Mouse (Mus musculus) limb, embryonic 10.5 days (tissue): ENCODE measurements around the gene Ube2i. TPM values are rescaled to one million over a fixed set of nuclear protein-coding genes. Genes with fewer than 3 reads are reported as not detected.
A peak's percentile ranks its signal among the peaks of the same experiment; 100 is the strongest.

Experiments used
- DNase-seq: peaks from one replicate; pipeline ENCODE4 v3.0.0-alpha.2; 2017; ENCODE audit warnings: low spot score
- H3K27ac ChIP-seq: fragments of 300-500 bp; sonication (generic); 2 replicates; pipeline ENCODE4 v1.5.1; 2016; ENCODE audit warnings: mild to moderate bottlenecking
- H3K27me3 ChIP-seq: fragments of 300-500 bp; sonication (generic); 2 replicates; pipeline ENCODE4 v1.6.1; 2016; ENCODE audit warnings: low read depth, mild to moderate bottlenecking; ENCODE audit not compliant: poor library complexity, severe bottlenecking
- H3K36me3 ChIP-seq: fragments of 300-500 bp; sonication (generic); 2 replicates; pipeline ENCODE4 v1.6.1; 2016; ENCODE audit warnings: mild to moderate bottlenecking, moderate library complexity
- H3K4me1 ChIP-seq: fragments of 300-500 bp; sonication (generic); 2 replicates; pipeline ENCODE4 v1.6.1; 2016
- H3K4me3 ChIP-seq: fragments of 300-500 bp; sonication (generic); 2 replicates; pipeline ENCODE4 v1.5.1; 2016; ENCODE audit warnings: mild to moderate bottlenecking, moderate library complexity
- H3K9me3 ChIP-seq: fragments of 300-500 bp; sonication (generic); replicated peaks from 2 replicates; pipeline ENCODE4 v1.6.1; 2016; ENCODE audit warnings: mild to moderate bottlenecking
- WGBS: fragments of 180-500 bp; shearing (Covaris S2); methylation state at CpG from one replicate; pipeline ENCODE4 v1.1.7; 2016; 5-methylcytosine and 5-hydroxymethylcytosine counted together
- polyA plus RNA-seq: library from polyadenylated mRNA; unstranded; fragments of >200 nt; fragmentation: Nextera tagmentation; extraction: Ambion mirVana; gene quantifications from 2 replicates; pipeline ENCODE4 v1.2.1, GENCODE M21; 2016

Gene Ube2i
- polyA plus RNA-seq, 1 experiment from 2014 or later = 974 TPM

DNA sequence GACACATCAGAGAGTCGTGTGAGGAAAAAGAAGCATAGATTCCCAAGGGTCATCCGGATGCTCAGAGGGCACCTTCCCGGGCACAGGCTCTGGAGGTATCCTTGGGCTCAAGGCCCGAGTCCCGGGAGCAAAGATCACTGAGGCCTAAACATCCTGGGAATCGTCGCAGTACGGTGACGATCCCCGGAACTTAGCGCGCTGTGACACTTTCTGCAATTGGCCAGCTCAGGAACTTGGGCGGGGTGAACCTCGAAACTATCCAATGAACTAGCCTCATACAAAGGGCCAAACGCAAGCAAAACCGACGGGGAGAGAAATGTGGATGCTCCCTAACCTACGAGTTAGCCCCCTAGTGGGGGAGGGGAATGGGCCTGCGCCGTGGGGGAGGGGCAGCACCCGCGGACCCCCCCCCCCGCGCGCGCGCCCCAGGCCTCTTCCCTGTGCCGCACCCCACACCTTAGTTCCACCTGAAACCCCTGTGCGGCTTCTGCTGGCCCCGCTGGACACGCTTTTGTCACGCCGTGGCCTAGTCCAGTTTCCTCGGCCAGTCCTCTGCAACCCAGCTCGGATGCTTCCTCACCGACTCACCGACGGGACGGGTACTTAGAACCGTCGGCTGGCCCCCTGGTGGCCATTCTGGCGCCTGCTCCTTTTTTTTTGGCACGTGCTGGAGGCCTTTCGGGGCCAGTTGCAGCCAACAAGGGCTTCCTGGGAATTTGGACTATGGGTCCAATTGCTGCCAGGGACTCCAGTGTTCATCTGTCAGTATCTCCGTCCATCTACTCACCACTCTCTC, 518 bp downstream of the Ube2i start:
- DNase-seq = peak; percentile 96
- no peaks in the 10 kb centered on the region for H3K27me3 ChIP-seq
- peaks cover 32% of the 10 kb centered on the region for H3K36me3 ChIP-seq
- WGBS = under 1% methylated on average over 45 of the region's 45 CpGs
- H3K4me1 ChIP-seq = peaks cover 29% of the 10 kb centered on the region
- no peaks in the 10 kb centered on the region for H3K9me3 ChIP-seq
- H3K4me3 ChIP-seq = peak overlapping the region; percentile 99
- peak overlapping the region; percentile 100 for H3K27ac ChIP-seq

DNA sequence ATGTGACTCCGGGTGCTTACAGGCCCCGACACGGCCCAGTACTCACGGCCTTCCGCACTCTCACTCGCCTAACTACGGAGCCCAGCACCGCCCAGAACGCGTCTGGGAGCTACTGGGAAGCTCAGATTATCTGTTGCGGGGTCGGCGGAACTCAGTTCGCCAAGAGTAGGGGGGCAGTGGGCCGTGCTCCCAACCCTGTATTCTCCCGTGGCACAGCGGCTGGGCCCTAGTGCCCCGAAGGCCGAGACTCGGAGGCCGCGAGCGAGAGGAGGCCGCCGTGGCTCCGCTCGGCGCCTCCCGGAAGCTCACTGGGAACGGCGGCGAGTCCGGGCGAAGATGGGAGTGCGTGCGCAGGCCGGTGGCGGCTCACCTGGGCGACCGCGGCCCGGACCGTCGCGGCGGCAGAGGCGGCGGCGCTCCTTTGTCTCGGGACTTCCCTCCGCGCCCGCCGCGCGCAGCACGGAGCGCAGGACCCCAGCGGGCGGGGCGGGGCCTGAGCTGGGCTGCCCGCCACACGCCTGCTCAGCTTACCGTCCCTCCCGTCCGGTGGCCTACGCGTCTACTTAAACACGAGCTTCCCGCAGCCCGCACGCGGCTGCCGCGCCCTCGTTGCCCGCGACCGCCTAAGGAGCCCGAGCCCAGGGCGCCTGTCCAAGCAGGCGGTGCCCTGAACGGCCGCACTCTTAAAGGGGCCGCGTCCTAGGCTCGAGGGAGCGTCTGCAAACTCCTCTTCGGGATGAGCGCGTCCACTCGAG, 1.3 kb downstream of the Ube2i start:
- WGBS = under 1% methylated on average over 92 of the region's 92 CpGs

DNA sequence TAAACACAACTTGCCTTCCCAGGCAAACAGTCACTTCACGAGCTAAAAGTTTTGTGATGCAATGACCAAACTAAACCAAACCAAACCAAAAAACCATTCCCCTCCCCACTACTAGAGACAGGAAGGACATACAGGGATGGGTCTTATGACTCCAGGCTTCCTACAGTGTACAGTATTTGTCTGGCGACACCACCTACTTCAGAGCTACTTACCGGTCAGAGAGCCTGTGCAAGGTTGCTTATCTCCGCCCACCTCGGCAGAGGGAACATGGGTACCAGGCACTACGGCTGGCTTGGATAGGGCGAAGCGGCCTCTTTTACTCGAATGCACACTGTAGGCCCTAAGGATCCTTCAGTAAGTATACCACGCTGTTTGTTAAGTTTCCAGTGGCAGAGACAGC, 2.1 kb downstream of the Ube2i start:
- H3K27ac ChIP-seq = peak overlapping the region; percentile 100
- DNase-seq = no peak
- H3K4me3 ChIP-seq = peak overlapping the region; percentile 99
- no peaks in the 10 kb centered on the region for H3K27me3 ChIP-seq
- peaks cover 29% of the 10 kb centered on the region for H3K4me1 ChIP-seq
- H3K36me3 ChIP-seq = peaks cover 47% of the 10 kb centered on the region
- H3K9me3 ChIP-seq = no peaks in the 10 kb centered on the region
- WGBS = under 1% methylated on average over 10 of the region's 10 CpGs

More for the DNA sequence above, 1.3 kb downstream of the Ube2i start:
- no peaks in the 10 kb centered on the region for H3K9me3 ChIP-seq
- H3K27ac ChIP-seq = peak overlapping the region; percentile 100
- peaks cover 39% of the 10 kb centered on the region for H3K36me3 ChIP-seq
- peak; percentile 90 for DNase-seq
- H3K4me1 ChIP-seq = peaks cover 29% of the 10 kb centered on the region
- no peaks in the 10 kb centered on the region for H3K27me3 ChIP-seq
- peak overlapping the region; percentile 99 for H3K4me3 ChIP-seq

DNA sequence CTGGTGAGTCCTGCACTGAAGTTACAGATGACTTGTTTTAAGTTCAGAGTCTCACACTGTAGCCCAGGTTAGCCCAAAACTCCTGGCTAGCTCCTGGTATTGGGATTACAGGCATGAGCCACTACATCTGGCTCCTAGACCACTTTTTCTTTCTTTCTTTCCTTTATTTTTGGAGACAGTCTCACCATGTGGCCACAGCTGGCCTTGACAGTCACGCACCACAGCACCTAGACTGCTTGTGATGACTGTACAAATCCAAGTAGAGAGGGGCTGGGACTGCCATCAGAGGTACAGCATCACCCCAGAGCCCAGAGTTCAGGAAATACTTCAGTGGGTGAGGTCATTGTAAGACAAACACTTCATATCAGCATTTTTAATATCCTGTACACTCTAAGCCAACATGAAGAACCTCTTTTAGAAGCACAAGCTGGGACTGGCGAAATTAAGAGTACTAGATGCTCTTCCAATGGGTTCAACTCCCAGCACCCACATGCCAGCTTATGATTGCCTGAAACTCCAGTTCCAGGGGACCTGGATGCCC, 3.6 kb downstream of the Ube2i start:
- WGBS = 89% methylated on average over 2 of the region's 2 CpGs
- peaks cover 62% of the 10 kb centered on the region for H3K36me3 ChIP-seq
- H3K27me3 ChIP-seq = no peaks in the 10 kb centered on the region
- H3K27ac ChIP-seq = no peak overlapping the region
- H3K4me3 ChIP-seq = peak overlapping the region; percentile 99
- DNase-seq = no peak
- H3K9me3 ChIP-seq = no peaks in the 10 kb centered on the region
- H3K4me1 ChIP-seq = peaks cover 29% of the 10 kb centered on the region

DNA sequence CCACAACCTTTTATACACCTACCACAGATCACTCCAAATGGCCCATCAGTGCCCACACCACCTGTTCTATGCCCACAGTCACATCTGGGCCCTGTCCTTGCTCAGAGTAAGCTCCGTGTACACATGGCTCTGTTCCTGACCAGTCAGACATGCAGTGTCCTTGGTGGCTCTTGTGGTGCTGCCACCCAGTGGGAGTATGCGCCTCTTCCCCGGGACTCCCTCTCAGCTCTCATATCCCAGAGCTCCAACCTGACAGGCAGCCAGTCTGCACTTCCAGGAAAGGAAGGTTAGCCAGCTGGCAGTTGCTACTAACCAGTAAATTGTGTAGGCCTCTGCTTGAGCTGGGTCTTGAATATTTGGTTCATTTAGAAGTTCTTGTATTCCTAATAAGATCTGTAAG, 10.0 kb downstream of the Ube2i start:
- no peaks in the 10 kb centered on the region for H3K9me3 ChIP-seq
- peaks cover 86% of the 10 kb centered on the region for H3K36me3 ChIP-seq
- H3K27me3 ChIP-seq = no peaks in the 10 kb centered on the region
- WGBS = 83% methylated on average over 3 of the region's 3 CpGs
- DNase-seq = no peak
- no peaks in the 10 kb centered on the region; the same call in 1 of the 2 replicates for H3K4me1 ChIP-seq
- no peak overlapping the region for H3K4me3 ChIP-seq
- no peak overlapping the region for H3K27ac ChIP-seq

DNA sequence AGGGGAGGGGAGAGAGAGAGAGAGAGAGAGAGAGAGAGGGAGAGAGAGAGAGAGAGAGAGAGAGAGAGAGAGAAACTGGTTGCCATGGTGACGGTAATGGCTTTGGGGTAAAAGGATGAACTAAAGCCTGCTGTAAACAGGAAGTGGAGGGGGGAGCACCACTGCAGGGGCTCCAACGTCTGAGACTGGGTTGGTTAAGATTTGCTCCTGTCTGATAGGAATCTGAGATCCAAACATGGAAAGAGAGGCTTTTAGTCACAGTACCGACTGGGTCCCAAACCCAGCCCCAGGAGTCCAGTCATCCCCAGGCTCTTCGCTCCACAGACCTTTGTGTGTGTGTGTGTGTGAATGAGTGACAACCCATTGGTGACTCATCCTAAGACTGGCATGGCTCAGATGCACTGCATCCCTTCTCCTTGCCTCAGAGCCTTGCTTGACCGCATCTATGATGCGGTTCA, 16.6 kb downstream of the Ube2i start:
- Histone ChIP-seq H3K36me3 (peaks cover 35% of the 10 kb centered on the region), H3K9me3 (no peaks in the 10 kb centered on the region), H3K27ac (no peak overlapping the region), H3K4me1 (peaks cover 40% of the 10 kb centered on the region), H3K4me3 (no peak overlapping the region), H3K27me3 (peaks cover 41% of the 10 kb centered on the region)
- no peak for DNase-seq
- 54% methylated on average over 6 of the region's 6 CpGs for WGBS

DNA sequence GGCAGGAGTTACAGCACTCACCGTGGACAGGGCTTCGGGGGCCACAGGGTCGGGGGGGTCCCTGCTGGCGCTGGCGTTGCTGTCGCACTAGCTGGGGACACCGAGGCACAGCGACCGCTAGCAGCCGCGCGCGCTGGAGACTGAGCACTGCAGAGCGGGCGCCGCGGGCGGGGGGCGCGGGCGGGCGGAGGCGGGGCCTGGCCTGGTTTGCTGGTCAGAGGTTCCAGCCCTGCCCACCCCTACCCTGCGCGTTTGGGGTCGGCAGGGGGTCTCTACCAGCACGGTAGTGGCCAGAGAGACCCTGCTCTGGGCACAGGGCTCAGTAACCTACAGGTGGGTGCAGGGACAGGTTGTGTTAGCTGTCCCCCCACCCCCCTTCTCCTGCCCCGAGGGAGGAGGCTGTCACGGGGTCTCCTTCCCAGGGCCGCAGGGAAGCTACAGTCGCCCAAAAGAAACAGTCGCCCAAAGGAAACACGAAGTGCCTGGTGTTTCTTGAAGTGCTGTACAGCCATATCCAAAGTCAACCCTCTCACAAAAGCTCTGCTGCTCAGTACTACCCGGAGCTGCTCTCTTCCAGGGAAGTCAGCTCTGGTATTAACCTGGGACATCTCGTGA, 18.2 kb downstream of the Ube2i start, which contains the start of gene Baiap3:
Gene Baiap3, minus strand, starts transcription at position 225 of the 615 bp plus-strand sequence.
- peak within 1 kb of the TSS; percentile 50 for H3K4me3 ChIP-seq
- H3K27ac ChIP-seq = peak within 1 kb of the TSS; percentile 38; the same call in 1 of the 2 replicates
- peaks cover 56% of the 10 kb centered on the region for H3K27me3 ChIP-seq
- peaks cover 43% of the 10 kb centered on the region for H3K4me1 ChIP-seq
- peak; percentile 65 for DNase-seq
- H3K36me3 ChIP-seq = peaks cover 29% of the 10 kb centered on the region
- WGBS = 4% methylated on average over 35 of the region's 35 CpGs
- no peaks in the 10 kb centered on the region for H3K9me3 ChIP-seq

DNA sequence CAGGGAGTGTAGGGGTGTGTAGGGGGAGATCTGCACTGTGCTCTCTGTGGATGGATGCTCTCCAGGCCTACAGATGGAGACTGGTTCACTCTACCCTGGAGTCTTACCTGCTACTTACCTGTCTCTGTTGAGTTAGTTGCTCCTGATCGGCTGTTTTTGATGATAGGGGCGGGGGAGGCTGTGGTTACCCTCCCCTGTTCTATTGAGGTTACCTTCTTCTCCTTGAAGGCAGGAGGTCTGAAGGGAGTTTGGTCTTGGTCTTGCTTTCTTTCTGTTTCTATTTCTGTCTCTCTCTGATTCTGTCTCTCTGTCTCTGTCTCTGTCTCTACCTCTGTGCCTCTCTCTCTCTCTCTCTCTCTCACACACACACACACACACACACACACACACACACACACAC, 19.3 kb downstream of the Ube2i start:
- Histone ChIP-seq H3K36me3 (peaks cover 23% of the 10 kb centered on the region), H3K9me3 (no peaks in the 10 kb centered on the region), H3K4me1 (peaks cover 43% of the 10 kb centered on the region), H3K4me3 (no peak overlapping the region), H3K27ac (no peak overlapping the region), H3K27me3 (peaks cover 56% of the 10 kb centered on the region)
- no peak for DNase-seq
- WGBS = 71% methylated on average over 2 of the region's 2 CpGs

DNA sequence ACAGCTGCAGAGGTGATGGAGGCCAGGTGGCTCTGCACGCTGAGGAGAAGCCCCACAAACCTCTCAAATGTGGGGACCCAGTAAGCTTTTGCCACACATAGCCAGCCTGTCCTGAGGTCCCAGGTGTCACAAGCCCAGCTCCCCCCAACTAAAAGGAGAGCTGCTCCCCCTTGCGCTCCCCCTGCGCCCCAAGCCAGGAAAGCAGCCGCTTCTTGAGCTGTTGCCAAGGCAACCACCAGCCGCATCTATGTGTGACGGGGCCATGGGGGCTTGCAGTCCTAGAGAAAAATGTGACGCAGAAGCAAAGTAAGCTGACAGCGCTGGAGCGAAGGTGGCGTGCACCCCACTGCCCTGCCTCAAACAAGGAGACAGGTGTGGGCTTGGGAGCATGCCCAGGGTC, 20.7 kb downstream of the Ube2i start:
- Histone ChIP-seq H3K9me3 (no peaks in the 10 kb centered on the region), H3K4me1 (peaks cover 40% of the 10 kb centered on the region), H3K27me3 (peaks cover 56% of the 10 kb centered on the region), H3K27ac (no peak overlapping the region), H3K4me3 (no peak overlapping the region; the same call in 1 of the 2 replicates), H3K36me3 (peaks cover 9% of the 10 kb centered on the region)
- DNase-seq = no peak
- WGBS = 48% methylated on average over 10 of the region's 10 CpGs

DNA sequence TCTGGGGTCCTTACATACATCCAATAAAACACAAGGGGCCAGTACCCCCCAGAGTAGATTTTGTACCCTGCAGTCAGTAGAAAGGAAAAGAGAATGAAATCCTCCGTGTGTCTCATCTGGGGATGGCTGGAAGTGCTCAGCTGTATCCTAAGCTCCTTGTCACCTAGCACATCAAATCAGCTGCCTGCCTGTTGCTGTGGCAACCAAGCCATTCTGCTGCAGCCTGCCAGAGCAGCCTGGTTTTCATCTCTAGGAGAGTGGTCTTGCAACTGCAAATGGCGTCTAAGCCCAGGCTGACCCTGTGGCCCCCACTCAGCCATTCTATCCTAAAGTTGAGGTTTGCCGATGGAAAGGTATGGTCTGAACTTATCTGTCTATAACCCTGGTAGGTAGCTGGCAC, 21.8 kb downstream of the Ube2i start:
- Histone ChIP-seq H3K27ac (no peak overlapping the region), H3K4me1 (peaks cover 31% of the 10 kb centered on the region), H3K27me3 (peaks cover 56% of the 10 kb centered on the region), H3K36me3 (no peaks in the 10 kb centered on the region), H3K4me3 (no peak overlapping the region), H3K9me3 (no peaks in the 10 kb centered on the region)
- no peak for DNase-seq
- 32% methylated on average over 3 of the region's 3 CpGs for WGBS

DNA sequence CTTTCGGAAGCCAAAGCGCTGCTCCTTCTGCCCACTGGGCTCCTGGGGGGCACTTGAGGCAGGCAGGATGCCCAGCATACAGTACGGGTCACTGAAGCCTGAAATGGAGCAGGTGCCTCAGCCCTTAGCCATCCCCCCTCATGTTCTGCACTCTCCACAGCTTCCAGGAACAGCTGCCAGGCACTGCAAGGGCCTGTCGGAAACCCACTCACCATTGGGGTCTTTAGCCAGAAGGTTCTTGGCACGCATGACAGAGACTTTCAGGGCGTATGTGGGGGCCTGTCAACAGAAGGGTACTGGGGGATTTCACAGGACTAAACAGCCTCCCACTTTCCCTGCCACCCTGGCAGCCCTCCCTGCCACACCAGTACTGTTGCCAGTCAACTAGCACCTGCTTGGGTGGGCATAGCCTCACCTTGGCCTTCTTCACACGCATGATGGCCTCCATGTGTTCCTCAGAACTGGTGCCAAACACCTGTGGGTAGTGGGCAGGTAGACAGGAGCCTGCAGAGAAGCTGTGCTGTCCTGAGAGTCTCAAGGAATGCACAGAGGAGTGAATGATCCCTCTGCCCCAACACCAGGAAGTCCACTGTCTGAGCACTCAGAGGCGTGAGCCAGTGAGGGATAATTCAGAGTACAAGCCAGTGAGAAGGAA, 24.1 kb downstream of the Ube2i start:
- DNase-seq = no peak
- Histone ChIP-seq H3K4me3 (no peak overlapping the region), H3K36me3 (peaks cover 5% of the 10 kb centered on the region), H3K27me3 (peaks cover 40% of the 10 kb centered on the region), H3K4me1 (peaks cover 18% of the 10 kb centered on the region), H3K27ac (no peak overlapping the region), H3K9me3 (no peaks in the 10 kb centered on the region)
- 86% methylated on average over 8 of the region's 8 CpGs for WGBS

DNA sequence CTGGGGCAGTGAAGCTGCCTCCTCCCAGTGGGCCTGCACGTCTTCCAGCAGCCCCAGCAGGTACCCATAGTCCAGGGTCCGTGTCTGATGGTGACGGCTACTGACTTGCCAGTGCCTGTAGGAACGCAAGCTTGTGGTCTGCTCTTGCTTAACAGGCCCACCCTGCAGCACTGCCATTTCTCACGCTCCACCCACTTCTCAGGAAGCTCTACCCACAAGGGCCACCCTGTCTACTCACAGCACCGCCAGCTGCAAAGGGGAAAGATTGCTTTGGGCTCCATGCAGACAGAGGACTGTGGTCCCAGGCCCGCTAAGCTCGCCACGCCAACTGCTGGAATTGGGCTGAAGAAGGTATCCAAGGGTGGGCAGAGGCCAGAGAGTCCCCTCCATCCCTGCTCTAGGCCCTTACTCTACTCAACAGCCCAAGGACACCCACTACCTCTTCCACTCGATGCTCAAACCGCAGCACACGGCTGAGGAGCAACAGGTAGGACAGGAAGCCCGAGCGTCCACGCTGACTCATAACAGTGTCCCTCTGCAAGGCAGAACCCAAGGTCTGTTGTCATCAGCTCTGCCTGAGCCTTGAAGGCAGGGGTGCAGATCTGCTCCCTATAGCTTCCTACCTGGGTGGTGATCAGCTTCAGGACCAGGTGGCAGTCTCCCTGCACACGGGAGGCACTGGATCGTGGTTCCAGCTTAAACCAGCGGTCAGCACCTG, 26.2 kb downstream of the Ube2i start:
- no peak for DNase-seq

More for the DNA sequence above, 26.2 kb downstream of the Ube2i start:
- Histone ChIP-seq H3K9me3 (no peaks in the 10 kb centered on the region), H3K4me3 (no peak overlapping the region), H3K27ac (no peak overlapping the region), H3K27me3 (peaks cover 19% of the 10 kb centered on the region), H3K36me3 (peaks cover 26% of the 10 kb centered on the region), H3K4me1 (peaks cover 7% of the 10 kb centered on the region)
- WGBS = 87% methylated on average over 18 of the region's 18 CpGs
